Mouse (Mus musculus): ENCODE measurements around the gene Noc2l. TPM values are rescaled to one million over a fixed set of nuclear protein-coding genes. Genes with fewer than 3 reads are reported as not detected.

The Noc2l gene
- polyA plus RNA-seq, 1 experiment from 2014 or later = 37.0 TPM

DNA sequence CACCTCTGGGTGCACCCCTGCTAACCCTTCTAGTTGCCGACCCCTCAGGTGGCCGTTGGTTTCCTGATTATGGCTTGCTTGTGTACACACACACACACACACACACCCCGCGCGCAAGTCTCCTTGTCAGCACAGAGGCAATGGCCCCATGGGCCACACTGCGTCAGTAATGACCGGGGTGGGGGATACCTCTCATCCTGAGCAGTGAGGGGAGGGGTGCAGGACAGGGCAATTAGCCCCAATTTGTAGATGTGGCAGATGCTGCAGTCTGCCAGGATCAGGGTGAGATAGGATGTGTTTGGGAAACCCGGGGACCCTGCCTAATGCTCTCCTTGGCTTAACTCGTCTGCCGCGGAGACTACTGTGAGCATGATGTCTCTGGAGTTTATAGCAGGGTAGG, 13.8 kb downstream of the Noc2l start:
- no peak for ATAC-seq
- TF ChIP-seq CTCF (IDR thresholded peaks at IDR 0.05) = no peak
- ChIA-PET CTCF (no interaction called here), POLR2A (no interaction called here)
- H3K27me3 ChIP-seq = no peaks in the 10 kb centered on the region
- in situ Hi-C loops (cut with MboI; ENCODE audit: low pct_unique_long_range_greater_than_20kb) = no loop called here
- no peak for DNase-seq (ENCODE audit: low read depth, low spot score)

DNA sequence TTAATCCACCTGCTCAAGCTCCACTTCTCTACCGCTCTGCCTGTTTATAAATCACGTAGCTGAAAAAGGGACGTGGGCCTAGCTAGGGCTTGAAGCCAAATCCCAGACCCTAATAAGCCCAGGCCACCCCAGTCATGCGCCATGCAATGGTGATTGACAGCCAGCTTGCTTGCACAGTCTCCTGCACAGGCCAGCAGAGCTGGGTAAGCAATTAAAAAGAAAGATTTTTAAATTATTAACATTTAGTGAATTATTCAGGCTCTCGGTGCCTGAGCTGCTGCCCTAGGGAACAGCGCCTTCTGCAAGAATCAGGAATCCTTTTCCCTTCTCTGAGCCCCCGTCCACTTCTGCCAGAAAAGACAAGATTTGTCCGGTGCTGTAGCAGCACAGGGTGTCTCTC, 15.3 kb downstream of the Noc2l start:
- TF ChIP-seq CTCF (IDR thresholded peaks at IDR 0.05) = no peak

GRCm38 (mm10) chr4:156252140-156252539, 16.3 kb downstream of the Noc2l start:
- ATAC-seq (no peak), DNase-seq (ENCODE audit: low read depth, low spot score) (no peak)
- ChIA-PET CTCF (no interaction called here), POLR2A (no interaction called here)
- H3K27me3 ChIP-seq = no peaks in the 10 kb centered on the region
- in situ Hi-C loops (cut with MboI; ENCODE audit: low pct_unique_long_range_greater_than_20kb) = no loop called here
- no peak for TF ChIP-seq CTCF (IDR thresholded peaks at IDR 0.05)

More for the DNA sequence above, 15.3 kb downstream of the Noc2l start:
- DNase-seq (ENCODE audit: low read depth, low spot score) (no peak), ATAC-seq (no peak)
- H3K27me3 ChIP-seq = no peaks in the 10 kb centered on the region
- ChIA-PET CTCF (no interaction called here), POLR2A (no interaction called here)
- in situ Hi-C loops (cut with MboI; ENCODE audit: low pct_unique_long_range_greater_than_20kb) = no loop called here

DNA sequence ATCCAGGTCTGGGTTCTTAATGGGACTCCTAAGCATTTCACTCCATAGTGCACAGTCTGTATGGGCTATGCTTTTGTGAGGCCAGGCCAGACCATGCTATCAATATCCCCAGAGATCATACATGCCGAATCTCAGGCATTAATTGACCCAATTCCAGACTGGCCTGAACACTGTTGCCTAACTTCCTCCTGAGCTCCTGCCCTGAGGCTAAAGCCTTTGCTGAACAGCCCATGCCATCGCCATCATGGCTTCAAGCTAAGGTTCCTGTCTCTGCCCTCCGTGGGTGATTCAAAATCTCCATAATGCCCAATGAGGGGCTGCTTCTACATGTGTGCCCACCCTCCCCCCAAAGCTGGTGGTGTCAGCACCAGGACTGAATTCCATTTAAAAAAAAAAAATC, 16.8 kb downstream of the Noc2l start:
- DNase-seq (ENCODE audit: low read depth, low spot score) (no peak), ATAC-seq (no peak)
- ChIA-PET CTCF (no interaction called here), POLR2A (no interaction called here)
- no peaks in the 10 kb centered on the region for H3K27me3 ChIP-seq
- no peak for TF ChIP-seq CTCF (IDR thresholded peaks at IDR 0.05)
- in situ Hi-C loops (cut with MboI; ENCODE audit: low pct_unique_long_range_greater_than_20kb) = no loop called here

- ChIA-PET POLR2A (no interaction called here), CTCF (no interaction called here)
- in situ Hi-C loops (cut with MboI; ENCODE audit: low pct_unique_long_range_greater_than_20kb) = no loop called here
- DNase-seq (ENCODE audit: low read depth, low spot score) (no peak), ATAC-seq (no peak)
- H3K27me3 ChIP-seq = no peaks in the 10 kb centered on the region
- no peak for TF ChIP-seq CTCF (IDR thresholded peaks at IDR 0.05)
Observed at GRCm38 (mm10) chr4:156253043-156253442, 17.2 kb downstream of the Noc2l start.

GRCm38 (mm10) chr4:156254361-156255077, 18.7 kb downstream of the Noc2l start:
- POLR2A ChIA-PET = no interaction called here
- no peak for ATAC-seq

GRCm38 (mm10) chr4:156255078-156255839, 19.4 kb downstream of the Noc2l start, which contains the start of gene Samd11:
Samd11 (minus strand) TSS chr4:156255657.
- H3K27me3 ChIP-seq = no peaks in the 10 kb centered on the region
- POLR2A ChIA-PET = no interaction called here
- ATAC-seq = no peak
- TF ChIP-seq CTCF (IDR thresholded peaks at IDR 0.05) = no peak
- no peak for DNase-seq (ENCODE audit: low read depth, low spot score)
- CTCF ChIA-PET = no interaction called here
- in situ Hi-C loops (cut with MboI; ENCODE audit: low pct_unique_long_range_greater_than_20kb) = no loop called here

More at GRCm38 (mm10) chr4:156254361-156255077, 18.7 kb downstream of the Noc2l start:
- no peaks in the 10 kb centered on the region for H3K27me3 ChIP-seq
- DNase-seq (ENCODE audit: low read depth, low spot score) = no peak
- TF ChIP-seq CTCF (IDR thresholded peaks at IDR 0.05) = no peak
- CTCF ChIA-PET = no interaction called here
- in situ Hi-C loops (cut with MboI; ENCODE audit: low pct_unique_long_range_greater_than_20kb) = no loop called here

Other genes with a start within 250 kb of the Noc2l start
- gene B3galt6, start 243.4 kb upstream of the Noc2l start, polyA plus RNA-seq (2021) = 6.2 TPM
- gene Sdf4, start 243.1 kb upstream of the Noc2l start, polyA plus RNA-seq (2021) = 167 TPM
- 0.36 TPM for gene Tnfrsf4, start 222.2 kb upstream of the Noc2l start, polyA plus RNA-seq (2021)
- gene Tnfrsf18, start 209.8 kb upstream of the Noc2l start, polyA plus RNA-seq (2021) = 1.0 TPM
- 3.7 TPM for gene Ttll10, start 176.6 kb upstream of the Noc2l start, polyA plus RNA-seq (2021)
- 9.3 TPM for gene 9430015G10Rik, start 126.0 kb upstream of the Noc2l start, polyA plus RNA-seq (2021)
- gene Rnf223, start 105.5 kb upstream of the Noc2l start, polyA plus RNA-seq (2021) = 0.15 TPM
- 166 TPM for gene Agrn, start 38.5 kb upstream of the Noc2l start, polyA plus RNA-seq (2021)
- 1.8 TPM for gene Isg15, start 35.2 kb upstream of the Noc2l start, polyA plus RNA-seq (2021)
- gene AW011738, start 32.7 kb upstream of the Noc2l start, polyA plus RNA-seq (2021) = 0.60 TPM
- 0.33 TPM for gene Perm1, start 20.1 kb upstream of the Noc2l start, polyA plus RNA-seq (2021)
- 14.5 TPM for gene Plekhn1, start 1.2 kb upstream of the Noc2l start, polyA plus RNA-seq (2021)
- 1.3 TPM for gene Samd11, start 19.6 kb downstream of the Noc2l start, polyA plus RNA-seq (2021)
- not detected for gene Vmn2r-ps159, start 95.1 kb downstream of the Noc2l start, polyA plus RNA-seq (2021)

All from Patski (cell line).